In the genomic region with DNA sequence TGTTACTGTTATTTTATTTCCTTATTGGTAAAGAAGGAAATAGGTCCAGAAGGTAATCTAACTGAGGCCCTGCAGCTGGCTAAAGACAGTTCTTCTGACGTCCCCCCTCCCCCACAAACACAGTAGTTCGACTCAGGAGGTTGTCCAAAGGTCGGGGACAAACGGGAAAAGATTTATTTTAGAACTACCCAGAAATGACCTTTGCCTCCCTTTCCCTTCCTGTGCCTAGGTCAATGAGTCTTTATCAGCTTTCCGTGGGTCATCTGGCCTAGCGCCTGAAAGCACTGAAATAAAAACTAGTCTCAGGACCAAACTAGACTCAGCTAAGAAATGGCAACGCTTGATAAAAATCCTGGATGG, we compare ENCODE assay signal across 9 mouse cellular contexts. TPM values are rescaled to one million over a fixed set of nuclear protein-coding genes. Genes with fewer than 3 reads are reported as not detected.
DNase-seq lines count a peak whose midpoint lies in the region; ATAC-seq and TF ChIP-seq lines count a peak whose summit lies in the region.
"Had no signal": no experiment of that assay in that cellular context is flagged by ENCODE, and none has a peak within 500 bp of the region (broad histone marks: within the 10 kb centered on the region; RNA-seq: fewer than 3 reads in every experiment).

No protein-coding gene starts in this region.

- DNase-seq in left cerebral cortex, adult 2 months (ENCODE audit: extremely low spot score in 1 of 2, low spot score in 2 of 2), result no peak
- no peak for DNase-seq in left cerebral cortex, adult 9 months (ENCODE audit: low spot score in 2 of 2)
- no peak for DNase-seq in heart, embryonic 10.5 days (ENCODE audit: low spot score)
- peak; percentile 70 for DNase-seq in kidney, postnatal 0 days (ENCODE audit: low spot score)
- DNase-seq in cerebellum, adult 8-10 months, result no peak
- DNase-seq in retina, embryonic 14.5 days (ENCODE audit: low spot score), result no peak
- DNase-seq in forebrain, embryonic 14.5 days (ENCODE audit: low spot score), result no peak
- DNase-seq: right cerebral cortex, adult 18-20 months had no signal

- H3K27me3 ChIP-seq in heart, embryonic 10.5 days (ENCODE audit: insufficient read depth, poor library complexity, severe bottlenecking), result no peaks in the 10 kb centered on the region
- no peaks in the 10 kb centered on the region for H3K27me3 ChIP-seq in kidney, postnatal 0 days (ENCODE audit: insufficient read depth, low read length)
- H3K27me3 ChIP-seq in small intestine, adult 2 months (ENCODE audit: control insufficient read depth, insufficient read depth, low read length), result no peaks in the 10 kb centered on the region
- H3K27me3 ChIP-seq in forebrain, embryonic 14.5 days (replicated peaks; ENCODE audit: control insufficient read depth, insufficient read depth, low read length), result no peaks in the 10 kb centered on the region

- intact Hi-C loops in left cerebral cortex, adult 2 months (cut with DNase I), result no loop called here

- no peak for TF ChIP-seq POLR2A in small intestine, adult 2 months (IDR thresholded peaks at IDR 0.05; ENCODE audit: low read depth, low read length)

- no peak overlapping the region for H3K4me3 ChIP-seq in left cerebral cortex, adult 2 months
- 0 out of 2 replicates have a peak overlapping the region, but pooled peaks have one; percentile 79 for H3K4me3 ChIP-seq in heart, embryonic 10.5 days
- no peak overlapping the region for H3K4me3 ChIP-seq in kidney, postnatal 0 days (replicated peaks; ENCODE audit: low read depth, low read length)
- no peak overlapping the region for H3K4me3 ChIP-seq in small intestine, adult 2 months (ENCODE audit: low read depth, low read length)
- no peak overlapping the region for H3K4me3 ChIP-seq in forebrain, embryonic 14.5 days (ENCODE audit: low read depth, low read length)

- peaks cover 19% of the 10 kb centered on the region for H3K36me3 ChIP-seq in heart, embryonic 10.5 days
- H3K36me3 ChIP-seq in kidney, postnatal 0 days (ENCODE audit: insufficient read depth, low read length), result peaks cover 11% of the 10 kb centered on the region; the same call in 1 of the 2 replicates
- H3K36me3 ChIP-seq in small intestine, adult 2 months (ENCODE audit: control insufficient read depth, insufficient read depth, low read length), result peaks cover 10% of the 10 kb centered on the region
- H3K36me3 ChIP-seq in forebrain, embryonic 14.5 days (ENCODE audit: control insufficient read depth, insufficient read depth, low read length), result peaks cover 19% of the 10 kb centered on the region

- no peak overlapping the region; the same call in 1 of the 2 replicates for H3K4me2 ChIP-seq in kidney, postnatal 0 days (ENCODE audit: low read length)
- H3K4me2 ChIP-seq in forebrain, embryonic 14.5 days (ENCODE audit: low read length), result no peak overlapping the region

- H3K4me1 ChIP-seq in heart, embryonic 10.5 days, result peaks cover 73% of the 10 kb centered on the region
- H3K4me1 ChIP-seq in kidney, postnatal 0 days (replicated peaks; ENCODE audit: insufficient read depth, low read length), result peaks cover 36% of the 10 kb centered on the region
- H3K4me1 ChIP-seq in small intestine, adult 2 months (ENCODE audit: control insufficient read depth, insufficient read depth, insufficient read length, low read length), result peaks cover 31% of the 10 kb centered on the region
- peaks cover 26% of the 10 kb centered on the region for H3K4me1 ChIP-seq in forebrain, embryonic 14.5 days (ENCODE audit: control insufficient read depth, insufficient read depth, low read length)

- no peak for ATAC-seq in kidney, postnatal 0 days (replicated peaks; ENCODE audit: low FRiP score, low read depth)
- ATAC-seq in forebrain, embryonic 14.5 days, result no peak

- no peak for TF ChIP-seq CTCF in left cerebral cortex, adult 2 months (IDR thresholded peaks at IDR 0.05)
- no peak for TF ChIP-seq CTCF in kidney, postnatal 0 days (IDR thresholded peaks at IDR 0.05; ENCODE audit: low read depth)
- no peak for TF ChIP-seq CTCF in small intestine, adult 2 months (IDR thresholded peaks at IDR 0.05; ENCODE audit: extremely low read depth, insufficient read length, insufficient replicate concordance, low read depth, low read length)

- peak overlapping the region; percentile 24; the same call in 1 of the 2 replicates for H3K27ac ChIP-seq in left cerebral cortex, adult 2 months
- H3K27ac ChIP-seq in heart, embryonic 10.5 days, result peak overlapping the region; percentile 93
- peak overlapping the region; percentile 95 for H3K27ac ChIP-seq in kidney, postnatal 0 days
- peak overlapping the region; percentile 93 for H3K27ac ChIP-seq in small intestine, adult 2 months (ENCODE audit: insufficient read depth, low read depth, low read length)
- H3K27ac ChIP-seq in forebrain, embryonic 14.5 days (ENCODE audit: low read depth, low read length), result no peak overlapping the region

- H3K9me3 ChIP-seq in heart, embryonic 10.5 days, result no peaks in the 10 kb centered on the region
- H3K9me3 ChIP-seq in kidney, postnatal 0 days (replicated peaks; ENCODE audit: low read length), result no peaks in the 10 kb centered on the region
- H3K9me3 ChIP-seq in forebrain, embryonic 14.5 days (replicated peaks; ENCODE audit: control insufficient read depth, low read length), result no peaks in the 10 kb centered on the region

- WGBS in heart, embryonic 10.5 days, result 20% methylated on average over 7 of the region's 7 CpGs
- 16% methylated on average over 7 of the region's 7 CpGs for WGBS in kidney, postnatal 0 days
- WGBS in small intestine, adult 2 months, result 16% methylated on average over 7 of the region's 7 CpGs
- WGBS in forebrain, embryonic 14.5 days, result 67% methylated on average over 7 of the region's 7 CpGs

- H3K9ac ChIP-seq in kidney, postnatal 0 days (ENCODE audit: low read depth, low read length), result 0 out of 2 replicates have a peak overlapping the region, but pooled peaks have one; percentile 0
- no peak overlapping the region for H3K9ac ChIP-seq in forebrain, embryonic 14.5 days (ENCODE audit: low read length)

RNA-seq across cellular contexts. Expression of a gene that starts 1.7 kb away (rescaled TPM):
- total RNA-seq in left cerebral cortex, adult 2 months (2021), result 100 to 1,000 TPM in 1 of 2 experiments, 10 to 100 TPM in 1; 91.9 to 106 TPM
- polyA plus RNA-seq in heart, embryonic 10.5 days (2016; fragmentation: Nextera tagmentation; extraction: Ambion mirVana), result 432 and 455 TPM in 2 replicates
- polyA plus RNA-seq in kidney, postnatal 0 days (2015; fragmentation: Nextera tagmentation; extraction: Ambion mirVana), result 466 and 517 TPM in 2 replicates
- 161 and 211 TPM in 2 replicates for polyA plus RNA-seq in small intestine, adult 2 months (2012; rRNA removed)
- 265 and 340 TPM in 2 replicates for polyA plus RNA-seq in forebrain, embryonic 14.5 days (2014; fragmentation: Nextera tagmentation; extraction: Ambion mirVana)

RNA-seq across cellular contexts. Expression of a gene that starts 3.9 kb away (rescaled TPM):
- 1 to 10 TPM; 3.0 to 3.3 TPM for total RNA-seq in left cerebral cortex, adult 2 months (2021)
- 166 and 172 TPM in 2 replicates for polyA plus RNA-seq in heart, embryonic 10.5 days (2016; fragmentation: Nextera tagmentation; extraction: Ambion mirVana)
- 204 and 226 TPM in 2 replicates for polyA plus RNA-seq in kidney, postnatal 0 days (2015; fragmentation: Nextera tagmentation; extraction: Ambion mirVana)
- 51.8 and 81.9 TPM in 2 replicates for polyA plus RNA-seq in small intestine, adult 2 months (2012; rRNA removed)
- polyA plus RNA-seq in forebrain, embryonic 14.5 days (2014; fragmentation: Nextera tagmentation; extraction: Ambion mirVana), result 8.6 and 11.6 TPM in 2 replicates

RNA-seq across cellular contexts. Expression of a gene that starts 12.0 kb away (rescaled TPM):
- total RNA-seq in left cerebral cortex, adult 2 months (2021), result 10 to 100 TPM; 15.3 to 19.3 TPM
- 10.5 and 14.5 TPM in 2 replicates for polyA plus RNA-seq in heart, embryonic 10.5 days (2016; fragmentation: Nextera tagmentation; extraction: Ambion mirVana)
- polyA plus RNA-seq in kidney, postnatal 0 days (2015; fragmentation: Nextera tagmentation; extraction: Ambion mirVana), result 68.9 and 70.6 TPM in 2 replicates
- polyA plus RNA-seq in small intestine, adult 2 months (2012; rRNA removed), result 285 and 579 TPM in 2 replicates
- polyA plus RNA-seq in forebrain, embryonic 14.5 days (2014; fragmentation: Nextera tagmentation; extraction: Ambion mirVana), result 8.3 and 11.2 TPM in 2 replicates

RNA-seq across cellular contexts. Expression of a gene that starts 20.8 kb away (rescaled TPM):
- 10 to 100 TPM; 17.2 to 17.8 TPM for total RNA-seq in left cerebral cortex, adult 2 months (2021)
- polyA plus RNA-seq in heart, embryonic 10.5 days (2016; fragmentation: Nextera tagmentation; extraction: Ambion mirVana), result 12.3 and 17.4 TPM in 2 replicates
- polyA plus RNA-seq in kidney, postnatal 0 days (2015; fragmentation: Nextera tagmentation; extraction: Ambion mirVana), result 17.3 and 17.5 TPM in 2 replicates
- 4.1 and 10.2 TPM in 2 replicates for polyA plus RNA-seq in small intestine, adult 2 months (2012; rRNA removed)
- polyA plus RNA-seq in forebrain, embryonic 14.5 days (2014; fragmentation: Nextera tagmentation; extraction: Ambion mirVana), result 18.9 and 22.1 TPM in 2 replicates

RNA-seq across cellular contexts. Expression of a gene that starts 36.1 kb away (rescaled TPM):
- total RNA-seq in left cerebral cortex, adult 2 months (2021), result 10 to 100 TPM; 24.2 to 26.0 TPM
- polyA plus RNA-seq in heart, embryonic 10.5 days (2016; fragmentation: Nextera tagmentation; extraction: Ambion mirVana), result 5.5 and 6.0 TPM in 2 replicates
- polyA plus RNA-seq in kidney, postnatal 0 days (2015; fragmentation: Nextera tagmentation; extraction: Ambion mirVana), result 47.4 and 52.2 TPM in 2 replicates
- 219 and 481 TPM in 2 replicates for polyA plus RNA-seq in small intestine, adult 2 months (2012; rRNA removed)
- polyA plus RNA-seq in forebrain, embryonic 14.5 days (2014; fragmentation: Nextera tagmentation; extraction: Ambion mirVana), result 21.4 and 26.2 TPM in 2 replicates
